Mouse (Mus musculus) forebrain, postnatal 0 days (tissue): Measurements from ENCODE around the gene Gm17304. TPM values are rescaled to one million over a fixed set of nuclear protein-coding genes. Genes with fewer than 3 reads are reported as not detected.

Experiments
- ATAC-seq: fragments of 200-750 bp; cut with Nextera tagmentation; 2 replicates; pipeline ENCODE4 v1.8.0; 2017; ENCODE audit warnings: mild to moderate bottlenecking, moderate library complexity
- DNase-seq: peaks from one replicate; pipeline ENCODE4 v3.0.0-alpha.2; 2015
- H3K27ac ChIP-seq: fragments of 300-500 bp; sonication (generic); 2 replicates; pipeline ENCODE4 v1.5.1; 2014; ENCODE audit warnings: low read depth, mild to moderate bottlenecking, antibody characterized with exemption, low read length, moderate library complexity, mixed read lengths
- H3K27me3 ChIP-seq: fragments of 300-500 bp; sonication (generic); 2 replicates; pipeline ENCODE4 v1.6.1; 2014; ENCODE audit warnings: mild to moderate bottlenecking, low read length, mixed read lengths; ENCODE audit not compliant: insufficient read depth
- H3K36me3 ChIP-seq: fragments of 300-500 bp; sonication (generic); 2 replicates; pipeline ENCODE4 v1.6.1; 2014; ENCODE audit warnings: mild to moderate bottlenecking, moderate library complexity; ENCODE audit not compliant: insufficient read depth
- H3K4me1 ChIP-seq: fragments of 300-500 bp; sonication (generic); 2 replicates; pipeline ENCODE4 v1.6.1; 2014; ENCODE audit warnings: antibody characterized with exemption; ENCODE audit not compliant: insufficient read depth
- H3K4me2 ChIP-seq: fragments of 300-500 bp; sonication (generic); 2 replicates; pipeline ENCODE4 v1.6.1; 2014; ENCODE audit warnings: low read depth, mild to moderate bottlenecking, moderate library complexity
- H3K4me3 ChIP-seq: fragments of 300-500 bp; sonication (generic); 2 replicates; pipeline ENCODE4 v1.5.1; 2014; ENCODE audit warnings: low read depth, low read length, mixed read lengths
- H3K9ac ChIP-seq: fragments of 300-500 bp; sonication (generic); 2 replicates; pipeline ENCODE4 v1.6.1; 2014; ENCODE audit warnings: mild to moderate bottlenecking
- H3K9me3 ChIP-seq: fragments of 300-500 bp; sonication (generic); 2 replicates; pipeline ENCODE4 v1.6.1; 2016; ENCODE audit warnings: low read length
- CTCF ChIP-seq: sonication (generic); IDR thresholded peaks from 2 replicates; pipeline ENCODE4 v1.5.1; 2016; ENCODE audit warnings: antibody characterized with exemption, control low read depth, low read depth
- WGBS: fragments of 180-500 bp; shearing (Covaris S2); extraction: QIAGEN DNeasy Blood & Tissue Kit; methylation state at CpG from one replicate; pipeline ENCODE4 v1.1.7; 2014; 5-methylcytosine and 5-hydroxymethylcytosine counted together
- polyA plus RNA-seq: library from polyadenylated mRNA; unstranded; fragments of >200 nt; fragmentation: Nextera tagmentation; extraction: Ambion mirVana; gene quantifications from 2 replicates; pipeline ENCODE4 v1.2.1, GENCODE M21; 2015
- total RNA-seq: library from RNA; depleted of rRNA; stranded (reverse); fragments of >200 nt; gene quantifications from 2 replicates; pipeline ENCODE4 v1.2.3, GENCODE M21; 2014

Gm17304 gene
- total and polyA plus RNA-seq, 2 experiments from 2014 or later = not detected

GRCm38 (mm10) chr5:106575098-106575497 is 33.8 kb upstream of the Gm17304 start:
- Histone ChIP-seq H3K4me2 (peak overlapping the region; percentile 92), H3K27me3 (peaks cover 49% of the 10 kb centered on the region)
- no peak for ATAC-seq

GRCm38 (mm10) chr5:106577237-106577888 is 31.5 kb upstream of the Gm17304 start:
- 21% methylated on average over 9 of the region's 9 CpGs for WGBS
- Histone ChIP-seq H3K9me3 (no peaks in the 10 kb centered on the region), H3K4me3 (no peak overlapping the region), H3K27me3 (peaks cover 37% of the 10 kb centered on the region), H3K9ac (no peak overlapping the region), H3K4me2 (no peak overlapping the region), H3K36me3 (no peaks in the 10 kb centered on the region), H3K27ac (no peak overlapping the region), H3K4me1 (no peaks in the 10 kb centered on the region)
- no peak for TF ChIP-seq CTCF
- peak; percentile 36 for DNase-seq
- ATAC-seq = peak; percentile 51

More at GRCm38 (mm10) chr5:106575098-106575497, 33.8 kb upstream of the Gm17304 start:
- no peak for TF ChIP-seq CTCF
- 26% methylated on average over 4 of the region's 4 CpGs for WGBS
- Histone ChIP-seq H3K4me3 (peak overlapping the region; percentile 45), H3K4me1 (no peaks in the 10 kb centered on the region), H3K9me3 (no peaks in the 10 kb centered on the region), H3K36me3 (no peaks in the 10 kb centered on the region), H3K27ac (no peak overlapping the region), H3K9ac (no peak overlapping the region)
- DNase-seq = no peak

GRCm38 (mm10) chr5:106580943-106581342 is 28.0 kb upstream of the Gm17304 start:
- Histone ChIP-seq H3K4me3 (no peak overlapping the region), H3K4me1 (no peaks in the 10 kb centered on the region), H3K27me3 (peaks cover 5% of the 10 kb centered on the region), H3K4me2 (no peak overlapping the region), H3K9ac (no peak overlapping the region), H3K9me3 (no peaks in the 10 kb centered on the region), H3K27ac (no peak overlapping the region), H3K36me3 (no peaks in the 10 kb centered on the region)
- ATAC-seq (no peak), DNase-seq (no peak)
- no peak for TF ChIP-seq CTCF
- WGBS = 88% methylated on average over 7 of the region's 7 CpGs

- no peaks in the 10 kb centered on the region for H3K4me1 ChIP-seq
- H3K27ac ChIP-seq = no peak overlapping the region
- H3K4me2 ChIP-seq = no peak overlapping the region
- H3K9me3 ChIP-seq = no peaks in the 10 kb centered on the region
- H3K9ac ChIP-seq = no peak overlapping the region
- H3K27me3 ChIP-seq = no peaks in the 10 kb centered on the region
- TF ChIP-seq CTCF = no peak
- 90% methylated on average over 9 of the region's 9 CpGs for WGBS
- H3K4me3 ChIP-seq = no peak overlapping the region
- H3K36me3 ChIP-seq = 0 out of 2 replicates have a peak, but pooled peaks cover 8% of the 10 kb centered on the region
- DNase-seq = no peak
- ATAC-seq = no peak
Observed at GRCm38 (mm10) chr5:106589006-106589405, 19.9 kb upstream of the Gm17304 start.

- H3K27ac ChIP-seq = no peak overlapping the region
- TF ChIP-seq CTCF = no peak
Observed at GRCm38 (mm10) chr5:106589670-106590069, 19.2 kb upstream of the Gm17304 start.

GRCm38 (mm10) chr5:106590686-106591085 is 18.2 kb upstream of the Gm17304 start:
- no peak overlapping the region for H3K4me2 ChIP-seq
- H3K27me3 ChIP-seq = no peaks in the 10 kb centered on the region
- H3K4me3 ChIP-seq = no peak overlapping the region
- no peaks in the 10 kb centered on the region for H3K9me3 ChIP-seq
- H3K36me3 ChIP-seq = 0 out of 2 replicates have a peak, but pooled peaks cover 8% of the 10 kb centered on the region
- H3K4me1 ChIP-seq = no peaks in the 10 kb centered on the region
- 53% methylated on average over 5 of the region's 5 CpGs for WGBS
- no peak overlapping the region for H3K27ac ChIP-seq
- ATAC-seq (no peak), DNase-seq (no peak)
- H3K9ac ChIP-seq = no peak overlapping the region
- no peak for TF ChIP-seq CTCF

More at GRCm38 (mm10) chr5:106589670-106590069, 19.2 kb upstream of the Gm17304 start:
- Histone ChIP-seq H3K4me1 (no peaks in the 10 kb centered on the region), H3K4me2 (no peak overlapping the region), H3K27me3 (no peaks in the 10 kb centered on the region), H3K36me3 (0 out of 2 replicates have a peak, but pooled peaks cover 8% of the 10 kb centered on the region), H3K4me3 (no peak overlapping the region), H3K9me3 (no peaks in the 10 kb centered on the region), H3K9ac (no peak overlapping the region)
- WGBS = 94% methylated on average over 11 of the region's 11 CpGs
- ATAC-seq (no peak), DNase-seq (no peak)

- DNase-seq (no peak), ATAC-seq (no peak)
- Histone ChIP-seq H3K9ac (no peak overlapping the region), H3K27ac (no peak overlapping the region), H3K4me3 (no peak overlapping the region), H3K4me2 (no peak overlapping the region), H3K36me3 (0 out of 2 replicates have a peak, but pooled peaks cover 5% of the 10 kb centered on the region), H3K27me3 (no peaks in the 10 kb centered on the region), H3K4me1 (no peaks in the 10 kb centered on the region), H3K9me3 (no peaks in the 10 kb centered on the region)
- peak; percentile 31 for TF ChIP-seq CTCF
Observed at GRCm38 (mm10) chr5:106594388-106594787, 14.5 kb upstream of the Gm17304 start.
